Mouse (Mus musculus) cortical plate, adult 2 months (tissue): ENCODE results near the gene Zfp523. TPM values are rescaled to one million over a fixed set of nuclear protein-coding genes. Genes with fewer than 3 reads are reported as not detected.

ENCODE experiments used
- H3K27ac ChIP-seq: fragments of 200-500 bp; 2 replicates; pipeline ENCODE4 v1.5.1; 2012; ENCODE audit warnings: low read length, control low read depth, inconsistent platforms; ENCODE audit not compliant: insufficient read depth
- H3K4me1 ChIP-seq: fragments of 200-500 bp; 2 replicates; pipeline ENCODE4 v1.6.1; 2011; ENCODE audit warnings: low read length; ENCODE audit not compliant: control insufficient read depth, insufficient read depth
- H3K4me3 ChIP-seq: fragments of 200-500 bp; 2 replicates; pipeline ENCODE4 v1.5.1; 2011; ENCODE audit warnings: mild to moderate bottlenecking, low read length, control low read depth; ENCODE audit not compliant: insufficient read depth
- CTCF ChIP-seq: fragments of 200-500 bp; IDR thresholded peaks from 2 replicates; pipeline ENCODE4 v1.5.1; 2011; ENCODE audit warnings: mild to moderate bottlenecking, control low read depth, low read length; ENCODE audit not compliant: insufficient read depth; ENCODE audit errors: extremely low read depth
- POLR2A ChIP-seq: fragments of 200-500 bp; IDR thresholded peaks from 2 replicates; pipeline ENCODE4 v1.6.1; 2011; ENCODE audit warnings: mild to moderate bottlenecking, low read length, control low read depth; ENCODE audit not compliant: insufficient read depth; ENCODE audit errors: extremely low read depth
- polyA plus RNA-seq: library from polyadenylated mRNA; depleted of rRNA; stranded (reverse); fragments of >200 nt; gene quantifications from 2 replicates; pipeline ENCODE4 v1.2.3, GENCODE M21; 2012; rRNA removed

Zfp523 gene
- polyA plus RNA-seq: 110 and 113 TPM in 2 replicates

DNA sequence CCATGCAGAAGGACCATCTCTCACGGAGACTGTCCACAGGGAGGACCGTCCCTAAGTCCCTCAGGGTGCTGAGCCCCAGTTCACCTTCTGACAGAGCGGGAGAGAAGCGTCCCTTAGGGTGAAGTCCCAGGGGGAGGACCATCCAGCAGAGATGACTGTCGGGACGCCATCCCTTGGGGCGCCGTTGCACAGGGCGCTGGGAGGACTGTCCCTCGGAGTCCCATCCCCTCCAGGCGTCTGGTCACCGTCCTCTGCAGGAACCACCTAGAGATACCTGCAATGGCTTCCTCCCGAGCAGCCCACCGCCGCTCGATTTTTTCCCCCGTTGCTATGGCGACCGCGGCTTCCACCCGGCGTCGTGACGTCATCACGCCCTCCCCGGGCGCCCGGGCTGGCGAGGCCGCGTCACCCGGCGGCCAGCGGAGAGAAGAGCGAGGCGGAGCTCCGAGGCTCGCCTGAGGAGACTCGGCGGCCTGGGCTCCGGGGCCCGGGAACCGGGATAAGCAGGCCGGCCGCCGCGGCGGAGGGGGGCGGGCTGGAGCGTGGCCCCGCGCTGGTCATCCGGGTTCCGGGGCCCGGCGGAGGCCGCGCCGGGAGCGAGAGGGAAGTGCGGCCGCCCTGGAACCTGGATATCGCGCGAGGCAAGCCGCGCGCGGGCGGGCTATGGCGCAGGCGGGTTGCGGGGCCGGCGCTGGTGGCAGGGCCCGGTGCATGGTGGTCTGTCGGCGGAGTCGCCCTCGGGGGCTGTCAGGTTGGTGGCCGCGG lies at the start of gene Zfp523:
Gene Zfp523, plus strand, starts transcription at position 355 of the 765 bp plus-strand sequence.
- TF ChIP-seq CTCF: no peak
- TF ChIP-seq POLR2A: no peak
- H3K4me1 ChIP-seq: peaks cover 2% of the 10 kb centered on the region
- peak within 1 kb of the TSS; percentile 97 for H3K27ac ChIP-seq
- peak within 1 kb of the TSS; percentile 70 for H3K4me3 ChIP-seq

DNA sequence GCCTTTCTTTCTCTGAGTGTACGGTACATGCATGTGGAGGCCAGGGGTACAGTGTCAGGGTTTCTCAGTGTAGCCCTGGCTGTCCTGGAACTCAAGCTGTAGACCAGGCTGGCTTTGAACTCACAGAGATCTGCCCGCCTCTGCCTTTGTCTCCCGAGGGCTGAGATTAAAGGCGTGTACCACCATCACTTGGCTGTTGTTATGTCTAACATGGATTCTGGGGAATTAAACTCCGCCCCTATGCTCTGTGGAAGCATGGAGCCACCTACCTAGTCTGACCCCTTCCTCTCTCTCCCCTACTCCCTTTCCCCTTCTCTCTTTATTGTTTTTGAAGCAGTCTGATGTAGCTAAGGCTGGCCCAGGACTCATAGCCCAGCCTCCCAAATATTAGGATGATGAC lies 47.1 kb upstream of the Zfp523 start:
- TF ChIP-seq POLR2A: no peak
- no peak for TF ChIP-seq CTCF
- Histone ChIP-seq H3K4me1 (no peaks in the 10 kb centered on the region), H3K4me3 (no peak overlapping the region), H3K27ac (no peak overlapping the region)

DNA sequence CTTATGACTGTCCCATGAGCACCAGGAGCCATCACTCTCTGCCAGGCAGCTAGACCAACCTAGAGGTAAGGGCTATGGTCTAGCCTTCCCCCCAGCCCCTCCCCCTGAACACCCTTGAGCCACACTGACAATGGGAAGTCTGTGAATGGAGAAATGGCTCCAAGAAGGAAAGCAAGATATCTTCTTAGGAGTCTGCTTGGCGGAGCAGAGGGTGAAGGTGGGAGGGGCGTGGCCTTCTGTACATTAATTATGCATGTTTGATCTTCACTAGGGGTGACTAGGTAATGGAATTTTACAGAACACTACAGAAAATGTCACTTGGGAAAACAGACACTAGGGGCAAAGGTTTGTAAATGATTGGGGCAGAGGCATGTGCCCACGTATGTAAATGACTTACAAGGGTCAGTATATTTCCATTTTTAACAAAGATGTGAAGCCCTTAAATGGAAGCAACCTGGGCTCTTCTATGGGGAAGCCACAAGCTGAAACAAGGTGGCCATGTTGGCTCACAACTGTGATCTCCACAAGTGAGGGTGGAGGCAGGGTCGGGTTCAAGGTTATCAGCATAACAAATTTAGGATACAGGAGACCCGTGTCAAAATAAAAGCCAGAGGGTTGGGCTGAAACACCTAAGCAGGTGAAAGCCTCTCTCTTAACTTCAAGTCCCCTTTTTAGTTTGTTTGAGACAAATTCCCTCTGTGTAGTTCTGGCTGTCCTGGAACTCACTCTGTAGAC lies 46.4 kb upstream of the Zfp523 start:
- TF ChIP-seq POLR2A: no peak
- TF ChIP-seq CTCF: no peak
- Histone ChIP-seq H3K27ac (no peak overlapping the region), H3K4me1 (no peaks in the 10 kb centered on the region), H3K4me3 (no peak overlapping the region)

DNA sequence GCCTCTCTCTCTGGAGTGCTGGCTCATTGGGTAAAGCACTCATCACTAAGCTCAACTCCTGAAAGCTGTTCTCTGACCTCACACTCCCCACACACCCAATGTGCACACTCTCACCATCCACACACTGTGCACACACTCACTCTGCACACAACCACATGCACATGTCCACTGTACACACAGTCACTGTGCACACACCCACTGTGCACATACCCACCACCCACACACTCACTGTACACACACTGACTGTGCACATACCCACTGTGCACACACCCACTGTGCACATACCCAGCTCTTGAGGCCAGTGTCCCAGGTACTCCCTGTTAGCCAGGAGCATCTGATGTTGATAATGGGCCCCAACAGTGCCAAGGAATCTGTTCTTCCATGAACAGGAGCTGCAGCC lies 45.8 kb upstream of the Zfp523 start:
- H3K4me1 ChIP-seq: no peaks in the 10 kb centered on the region
- no peak overlapping the region for H3K27ac ChIP-seq
- TF ChIP-seq CTCF (no peak), POLR2A (no peak)
- no peak overlapping the region for H3K4me3 ChIP-seq

DNA sequence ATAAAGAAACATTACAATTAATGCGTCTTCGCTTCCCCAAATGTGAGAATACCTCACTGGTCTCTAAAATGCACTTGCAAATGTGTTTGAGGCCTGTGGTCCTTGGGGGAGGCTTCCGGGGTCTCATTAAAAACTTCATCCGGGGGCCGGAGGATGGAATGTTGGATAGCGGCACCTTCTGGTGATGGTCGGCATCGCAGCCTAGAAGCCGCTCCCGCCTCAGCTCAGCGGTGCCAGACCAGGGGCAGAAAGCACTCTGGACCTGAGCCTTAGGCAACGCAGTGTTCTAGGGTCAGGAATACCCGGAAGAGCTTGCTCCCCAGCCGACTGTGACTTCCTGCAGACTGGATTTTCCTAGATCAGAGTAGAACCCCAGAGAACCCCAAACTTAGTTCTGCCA lies 43.7 kb upstream of the Zfp523 start:
- no peak overlapping the region for H3K27ac ChIP-seq
- no peak for TF ChIP-seq POLR2A
- TF ChIP-seq CTCF: peak; percentile 61
- H3K4me3 ChIP-seq: no peak overlapping the region
- no peaks in the 10 kb centered on the region for H3K4me1 ChIP-seq

DNA sequence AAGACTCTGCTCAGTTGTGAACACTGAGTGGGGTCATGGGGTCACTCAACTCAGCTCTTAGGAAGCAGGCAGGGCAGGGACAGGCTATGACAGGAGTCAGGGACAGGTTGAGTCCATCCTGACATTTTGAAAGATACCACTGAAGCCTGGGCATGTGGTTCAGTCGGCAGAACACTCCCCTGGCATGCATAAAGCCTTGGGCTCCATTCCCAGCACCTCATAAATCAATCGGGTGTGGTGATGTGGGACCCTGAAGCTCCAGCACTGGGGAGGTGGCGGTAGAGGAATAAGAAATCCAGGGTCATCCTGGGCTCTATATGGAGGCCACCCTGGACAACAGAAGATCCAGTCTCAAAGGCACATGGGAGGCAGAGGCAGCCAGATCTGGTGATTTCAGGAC lies 41.4 kb upstream of the Zfp523 start:
- H3K27ac ChIP-seq: no peak overlapping the region
- no peak for TF ChIP-seq POLR2A
- TF ChIP-seq CTCF: no peak

DNA sequence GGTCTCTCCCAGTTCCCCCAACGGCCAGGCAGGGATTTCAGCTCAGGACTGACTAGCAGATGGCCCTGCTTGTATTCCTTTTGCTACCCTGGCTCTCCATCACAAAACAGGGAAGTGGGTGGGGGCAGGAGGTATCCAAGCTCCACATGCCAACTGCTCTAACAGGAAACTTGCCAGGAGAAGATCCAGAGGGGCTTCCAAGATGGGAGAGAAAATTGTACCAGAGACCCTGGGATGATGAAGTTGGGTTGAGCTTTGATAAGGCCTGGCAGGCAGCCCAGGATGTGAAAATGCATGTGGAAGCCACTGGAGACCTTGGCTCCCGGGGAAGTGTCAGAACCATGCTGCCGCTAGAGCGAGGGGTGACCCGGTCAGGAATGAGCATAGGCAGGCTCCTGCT lies 40.7 kb upstream of the Zfp523 start:
- TF ChIP-seq CTCF (no peak), POLR2A (no peak)
- H3K27ac ChIP-seq: no peak overlapping the region
- H3K4me1 ChIP-seq: no peaks in the 10 kb centered on the region
- no peak overlapping the region for H3K4me3 ChIP-seq

More for the DNA sequence above, 41.4 kb upstream of the Zfp523 start:
- Histone ChIP-seq H3K4me3 (no peak overlapping the region), H3K4me1 (no peaks in the 10 kb centered on the region)

DNA sequence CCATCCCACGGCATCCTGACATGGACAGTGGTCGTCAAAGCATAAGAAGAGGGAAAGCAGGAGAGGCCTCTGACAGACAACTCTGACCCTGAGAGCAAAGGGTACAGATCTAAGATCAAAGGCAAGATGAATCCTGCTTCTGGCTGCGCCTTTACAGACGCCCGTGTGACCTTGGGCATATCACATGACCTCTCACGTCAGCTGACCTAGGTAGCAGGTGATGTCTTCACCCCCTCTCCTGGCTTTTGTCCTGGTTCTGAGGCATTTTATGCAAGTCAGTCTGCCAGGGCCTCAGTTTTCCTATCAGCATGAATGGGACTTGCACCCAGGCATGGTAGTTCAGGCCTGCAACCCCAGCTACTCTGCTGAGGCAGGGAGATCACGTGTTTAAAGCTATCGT lies 38.9 kb upstream of the Zfp523 start:
- no peak overlapping the region for H3K27ac ChIP-seq
- no peak for TF ChIP-seq POLR2A
- TF ChIP-seq CTCF: no peak
- H3K4me1 ChIP-seq: no peaks in the 10 kb centered on the region
- no peak overlapping the region for H3K4me3 ChIP-seq

DNA sequence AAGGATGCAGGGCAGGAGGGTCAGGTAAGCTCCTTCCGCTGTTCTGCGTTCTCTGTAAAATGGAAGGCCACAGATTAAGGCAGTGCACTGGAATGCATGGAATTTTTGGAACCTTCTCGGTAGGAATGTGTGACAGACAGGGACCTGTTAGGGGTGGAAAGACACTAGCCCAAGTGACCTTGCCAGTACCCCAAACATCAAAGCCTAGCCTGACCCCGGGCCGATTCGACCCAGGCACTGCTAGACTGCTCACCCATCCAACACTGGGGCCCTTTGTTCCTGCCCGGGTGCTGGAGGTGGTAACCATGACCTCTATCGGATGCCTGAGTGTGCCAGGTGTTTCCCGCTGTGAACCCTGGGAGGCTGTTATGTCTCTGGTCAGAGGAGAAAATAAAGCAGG lies 38.2 kb upstream of the Zfp523 start:
- Histone ChIP-seq H3K4me3 (no peak overlapping the region), H3K27ac (no peak overlapping the region)

More for the DNA sequence above, 38.2 kb upstream of the Zfp523 start:
- H3K4me1 ChIP-seq: no peaks in the 10 kb centered on the region
- TF ChIP-seq CTCF (no peak), POLR2A (no peak)
